ENCODE assay signal across 22 mouse cellular contexts in the genomic region with DNA sequence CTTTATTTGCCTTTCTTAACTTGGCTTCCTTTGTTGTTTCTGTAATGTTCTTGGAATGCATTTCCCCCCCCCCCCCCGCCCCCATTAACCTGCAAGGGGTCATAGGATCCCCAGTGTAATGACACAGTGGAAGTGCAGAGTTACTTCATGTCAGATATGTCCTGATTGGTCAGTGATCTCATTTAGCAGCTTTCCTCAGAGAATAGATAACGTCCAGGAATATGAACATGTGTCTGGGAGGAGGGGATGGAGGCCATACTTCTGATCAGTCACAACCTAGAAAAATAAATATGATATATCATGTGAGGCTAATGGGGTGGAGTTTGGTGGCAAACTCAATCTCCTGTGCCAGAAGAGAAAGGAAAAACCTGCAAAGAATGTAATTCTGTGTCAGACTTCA. TPM values are rescaled to one million over a fixed set of nuclear protein-coding genes. Genes with fewer than 3 reads are reported as not detected.
"Had no signal": no experiment of that assay in that cellular context is flagged by ENCODE, and none has a peak within 500 bp of the region (broad histone marks: within the 10 kb centered on the region; RNA-seq: fewer than 3 reads in every experiment).

No protein-coding gene starts in this region.

- H3K4me2 ChIP-seq: limb, embryonic 12.5 days; liver, embryonic 12.5 days; liver, embryonic 15.5 days; lung, embryonic 15.5 days; midbrain, embryonic 11.5 days; stomach, embryonic 15.5 days had no signal

- H3K4me1 ChIP-seq: liver, embryonic 12.5 days; stomach, embryonic 15.5 days had no signal

- DNase-seq: kidney, adult 2 months; kidney, postnatal 36 days; layer of hippocampus, postnatal 36 days; liver; lung, adult 18-20 months; lung, postnatal 10 days; lung, postnatal 4 days; midbrain, embryonic 14.5 days; right cerebral cortex, adult 18-20 months; right cerebral cortex, postnatal 14 days; right cerebral cortex, postnatal 4 days; spleen, adult 18-20 months; thymus, postnatal 25 days had no signal

- H3K36me3 ChIP-seq: liver, embryonic 15.5 days had no signal

- ATAC-seq: liver, embryonic 12.5 days had no signal

- H3K27ac ChIP-seq: kidney, postnatal 0 days; left cerebral cortex, adult 2 months; limb, embryonic 12.5 days; liver, embryonic 12.5 days; liver, embryonic 15.5 days; lung, embryonic 15.5 days; stomach, embryonic 15.5 days had no signal

- H3K9me3 ChIP-seq: limb, embryonic 12.5 days; liver, embryonic 12.5 days; liver, embryonic 15.5 days; lung, embryonic 15.5 days; stomach, embryonic 15.5 days had no signal

- H3K9ac ChIP-seq: limb, embryonic 12.5 days; liver, embryonic 12.5 days; liver, embryonic 15.5 days; lung, embryonic 15.5 days; stomach, embryonic 15.5 days had no signal

- H3K4me3 ChIP-seq: left cerebral cortex, adult 2 months; limb, embryonic 12.5 days; liver, embryonic 12.5 days; liver, embryonic 15.5 days; lung, embryonic 15.5 days; stomach, embryonic 15.5 days had no signal

- H3K27me3 ChIP-seq: limb, embryonic 12.5 days; liver, embryonic 12.5 days; liver, embryonic 15.5 days; lung, embryonic 15.5 days; stomach, embryonic 15.5 days had no signal

RNA-seq across cellular contexts. Expression of a gene that starts 37.6 kb away (rescaled TPM):
- total RNA-seq: megakaryocyte-erythroid progenitor cell, adult 5-6 weeks had no signal
